In genomic region chr4:101037156-101037555, GRCm38 (mm10) we compare ENCODE assay signal across 25 mouse cellular contexts. TPM values are rescaled to one million over a fixed set of nuclear protein-coding genes. Genes with fewer than 3 reads are reported as not detected.
DNase-seq lines count a peak whose midpoint lies in the region; ATAC-seq and TF ChIP-seq lines count a peak whose summit lies in the region.
"Had no signal": no experiment of that assay in that cellular context is flagged by ENCODE, and none has a peak within 500 bp of the region (broad histone marks: within the 10 kb centered on the region; RNA-seq: fewer than 3 reads in every experiment).

No protein-coding gene starts in this region.

- TF ChIP-seq CTCF in brain, embryonic 14.5 days (IDR thresholded peaks at IDR 0.05; ENCODE audit: borderline replicate concordance, extremely low read depth, insufficient read depth, insufficient read length) = no peak
- TF ChIP-seq CTCF in midbrain, postnatal 0 days (IDR thresholded peaks at IDR 0.05) = no peak

- 46% methylated on average over 7 of the region's 7 CpGs for WGBS in midbrain, postnatal 0 days

- no peaks in the 10 kb centered on the region for H3K36me3 ChIP-seq in midbrain, postnatal 0 days (ENCODE audit: insufficient read depth, low read length)
- H3K36me3 ChIP-seq: limb, embryonic 15.5 days had no signal

- peak; percentile 78 for ATAC-seq in frontal cortex, adult (ENCODE audit: low TSS enrichment)
- ATAC-seq in midbrain, postnatal 0 days (ENCODE audit: low FRiP score) = no peak
- ATAC-seq: forebrain, embryonic 14.5 days; hindbrain, embryonic 16.5 days; intestine, postnatal 0 days had no signal

- DNase-seq in frontal cortex, postnatal 25 days (ENCODE audit: low spot score in 2 of 2) = no peak
- peak; percentile 5 for DNase-seq in brain, embryonic 14.5 days (ENCODE audit: low read depth)
- peak; percentile 45 to 47 for DNase-seq in layer of hippocampus, postnatal 36 days
- DNase-seq in right cerebral cortex, postnatal 10 days (ENCODE audit: low spot score in 2 of 2) = peak; percentile 72 to 84
- no peak for DNase-seq in yolk sac, embryonic 10.5 days (ENCODE audit: low spot score)
- no peak for DNase-seq in adrenal gland, adult 2 months
- no peak for DNase-seq in midbrain, postnatal 0 days (ENCODE audit: low spot score)
- DNase-seq: cerebellum, adult 11-12 months; cerebellum, postnatal 25 days had no signal

- no peak overlapping the region for H3K27ac ChIP-seq in midbrain, postnatal 0 days (ENCODE audit: low read depth, low read length)
- H3K27ac ChIP-seq: kidney, postnatal 0 days; limb, embryonic 15.5 days had no signal

- H3K4me1 ChIP-seq in midbrain, postnatal 0 days (ENCODE audit: insufficient read depth, low read length) = no peaks in the 10 kb centered on the region

- no peak overlapping the region for H3K4me2 ChIP-seq in midbrain, postnatal 0 days (ENCODE audit: low read depth, low read length, poor library complexity, severe bottlenecking)
- H3K4me2 ChIP-seq: heart, embryonic 11.5 days; limb, embryonic 15.5 days had no signal

- TF ChIP-seq POLR2A in brain, embryonic 14.5 days (IDR thresholded peaks at IDR 0.05; ENCODE audit: borderline replicate concordance, extremely low read depth, insufficient read depth, insufficient read length, poor library complexity, severe bottlenecking) = no peak

- H3K9me3 ChIP-seq in midbrain, postnatal 0 days (ENCODE audit: low read length) = no peaks in the 10 kb centered on the region
- H3K9me3 ChIP-seq: limb, embryonic 15.5 days had no signal

- H3K27me3 ChIP-seq in midbrain, postnatal 0 days (ENCODE audit: insufficient read depth, low read length) = no peaks in the 10 kb centered on the region
- H3K27me3 ChIP-seq: CH12.LX; limb, embryonic 15.5 days had no signal

- no peak overlapping the region for H3K9ac ChIP-seq in midbrain, postnatal 0 days (replicated peaks; ENCODE audit: low read length, poor library complexity, severe bottlenecking)
- H3K9ac ChIP-seq: limb, embryonic 15.5 days had no signal

- H3K4me3 ChIP-seq in midbrain, postnatal 0 days (ENCODE audit: low read depth, low read length) = no peak overlapping the region
- H3K4me3 ChIP-seq: limb, embryonic 15.5 days had no signal

RNA-seq across cellular contexts. Expression of gene Gm10577, which starts 16.7 kb away (rescaled TPM):
- not detected in 2 replicates for polyA plus RNA-seq in brain, embryonic 14.5 days (2012; rRNA removed)
- not detected for total RNA-seq in layer of hippocampus, postnatal 36 days (2021)
- total RNA-seq in adrenal gland, adult 2 months (2021) = not detected
- not detected in 2 replicates for polyA plus RNA-seq in adrenal gland, adult 2 months (2012; rRNA removed)
- total RNA-seq in midbrain, postnatal 0 days (2014; rRNA removed) = not detected in 2 replicates
- polyA plus RNA-seq in midbrain, postnatal 0 days (2015; fragmentation: Nextera tagmentation; extraction: Ambion mirVana) = not detected in 2 replicates
- total RNA-seq: adrenal gland, adult 18-20 months; CH12.LX; gastrocnemius, postnatal 4 days; heart, postnatal 25 days; layer of hippocampus, postnatal 14 days had no signal
- polyA plus RNA-seq: forebrain, embryonic 14.5 days; heart, embryonic 11.5 days; hindbrain, embryonic 16.5 days; intestine, postnatal 0 days; kidney, postnatal 0 days; limb, embryonic 15.5 days; liver, embryonic 16.5 days; neural tube, embryonic 11.5 days; stomach, embryonic 14.5 days; thymus, postnatal 0 days had no signal

RNA-seq across cellular contexts. Expression of gene Raver2, which starts 31.6 kb away (rescaled TPM):
- polyA plus RNA-seq in brain, embryonic 14.5 days (2012; rRNA removed) = 9.5 and 10.3 TPM in 2 replicates
- 10 to 100 TPM; 51.3 to 52.5 TPM for total RNA-seq in layer of hippocampus, postnatal 36 days (2021)
- 1 to 10 TPM; 4.2 to 4.8 TPM for total RNA-seq in adrenal gland, adult 2 months (2021)
- polyA plus RNA-seq in adrenal gland, adult 2 months (2012; rRNA removed) = 1.4 and 2.0 TPM in 2 replicates
- 19.7 and 20.2 TPM in 2 replicates for total RNA-seq in midbrain, postnatal 0 days (2014; rRNA removed)
- polyA plus RNA-seq in midbrain, postnatal 0 days (2015; fragmentation: Nextera tagmentation; extraction: Ambion mirVana) = 4.8 and 5.5 TPM in 2 replicates

Comparison
In these comparisons a context has a peak if more than half of its experiments do, and no peak if none do; other contexts are left out.
1. DNase-seq: peak in brain, embryonic 14.5 days (single experiment), layer of hippocampus, postnatal 36 days (2 of 2) and right cerebral cortex, postnatal 10 days (2 of 2); none in frontal cortex, postnatal 25 days (0 of 2), yolk sac, embryonic 10.5 days (single experiment), adrenal gland, adult 2 months (single experiment) and midbrain, postnatal 0 days (single experiment).